Mouse (Mus musculus): ENCODE results near the gene 4931428L18Rik. TPM values are rescaled to one million over a fixed set of nuclear protein-coding genes. Genes with fewer than 3 reads are reported as not detected.

Gene 4931428L18Rik
- polyA plus RNA-seq, 1 experiment from 2014 or later: not detected

- WGBS: 94% methylated on average over 2 of the region's 2 CpGs
- H3K9me3 ChIP-seq (ENCODE audit: control insufficient read depth, low read length): no peaks in the 10 kb centered on the region; the same call in 1 of the 2 replicates
- H3K4me3 ChIP-seq (replicated peaks; ENCODE audit: low read length): no peak overlapping the region
- no peak overlapping the region for H3K4me2 ChIP-seq (ENCODE audit: low read length)
- no peak for ATAC-seq
- H3K9ac ChIP-seq (replicated peaks; ENCODE audit: low read depth, low read length): no peak overlapping the region
- H3K36me3 ChIP-seq (ENCODE audit: control insufficient read depth, insufficient read depth): no peaks in the 10 kb centered on the region
- H3K27ac ChIP-seq (ENCODE audit: low read length): no peak overlapping the region
- no peaks in the 10 kb centered on the region for H3K27me3 ChIP-seq (replicated peaks; ENCODE audit: control insufficient read depth, insufficient read depth, low read length)
- H3K4me1 ChIP-seq (replicated peaks; ENCODE audit: control insufficient read depth, insufficient read depth, low read length): no peaks in the 10 kb centered on the region
Observed at GRCm38 (mm10) chr1:31156185-31156584, 66.3 kb downstream of the 4931428L18Rik start.

DNA sequence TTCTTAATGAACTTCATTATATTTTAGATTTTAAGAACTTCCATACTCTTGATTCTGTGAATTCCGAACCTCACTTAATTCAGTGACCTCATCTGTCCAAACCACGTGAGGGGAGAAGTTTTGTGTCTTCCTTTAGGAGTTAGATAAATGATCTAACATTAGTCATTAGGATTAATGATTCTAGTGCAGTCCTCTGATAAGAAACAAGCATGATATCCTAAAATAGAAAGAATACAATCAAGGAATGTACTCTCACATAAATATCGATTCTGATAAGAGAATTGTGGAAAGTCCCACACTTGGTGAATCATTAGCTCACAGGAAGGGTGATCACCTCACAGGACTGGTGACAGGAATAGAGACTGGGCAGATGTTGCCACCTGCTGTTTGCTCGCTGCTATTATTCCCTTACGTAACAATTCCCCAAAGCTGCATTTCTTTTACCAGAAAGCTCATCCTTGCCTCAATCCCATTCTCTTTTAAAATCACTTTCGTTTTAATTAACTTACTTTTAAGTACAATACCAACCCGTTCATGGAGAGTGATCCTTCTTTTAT lies 68.6 kb downstream of the 4931428L18Rik start:
- no peaks in the 10 kb centered on the region for H3K27me3 ChIP-seq (replicated peaks; ENCODE audit: control insufficient read depth, insufficient read depth, low read length)
- no peak overlapping the region for H3K4me3 ChIP-seq (replicated peaks; ENCODE audit: low read length)
- H3K4me1 ChIP-seq (replicated peaks; ENCODE audit: control insufficient read depth, insufficient read depth, low read length): no peaks in the 10 kb centered on the region
- 28% methylated on average over 7 of the region's 7 CpGs for WGBS
- H3K9me3 ChIP-seq (ENCODE audit: control insufficient read depth, low read length): no peaks in the 10 kb centered on the region
- H3K36me3 ChIP-seq (ENCODE audit: control insufficient read depth, insufficient read depth): no peaks in the 10 kb centered on the region
- H3K4me2 ChIP-seq (ENCODE audit: low read length): no peak overlapping the region
- no peak overlapping the region for H3K27ac ChIP-seq (ENCODE audit: low read length)
- no peak overlapping the region for H3K9ac ChIP-seq (replicated peaks; ENCODE audit: low read depth, low read length)
- ATAC-seq: peak; percentile 70

GRCm38 (mm10) chr1:31152799-31153426 lies 69.6 kb downstream of the 4931428L18Rik start:
- Histone ChIP-seq H3K4me2 (ENCODE audit: low read length) (no peak overlapping the region), H3K9me3 (ENCODE audit: control insufficient read depth, low read length) (no peaks in the 10 kb centered on the region), H3K36me3 (ENCODE audit: control insufficient read depth, insufficient read depth) (no peaks in the 10 kb centered on the region), H3K4me3 (replicated peaks; ENCODE audit: low read length) (no peak overlapping the region), H3K27me3 (replicated peaks; ENCODE audit: control insufficient read depth, insufficient read depth, low read length) (no peaks in the 10 kb centered on the region), H3K9ac (replicated peaks; ENCODE audit: low read depth, low read length) (no peak overlapping the region), H3K27ac (ENCODE audit: low read length) (no peak overlapping the region), H3K4me1 (replicated peaks; ENCODE audit: control insufficient read depth, insufficient read depth, low read length) (no peaks in the 10 kb centered on the region)
- ATAC-seq: no peak
- 61% methylated on average over 2 of the region's 2 CpGs for WGBS

- H3K9me3 ChIP-seq (ENCODE audit: control insufficient read depth, low read length): no peaks in the 10 kb centered on the region
- no peak for ATAC-seq
- no peak overlapping the region for H3K4me3 ChIP-seq (replicated peaks; ENCODE audit: low read length)
Observed at GRCm38 (mm10) chr1:31150546-31150945, 71.9 kb downstream of the 4931428L18Rik start.

DNA sequence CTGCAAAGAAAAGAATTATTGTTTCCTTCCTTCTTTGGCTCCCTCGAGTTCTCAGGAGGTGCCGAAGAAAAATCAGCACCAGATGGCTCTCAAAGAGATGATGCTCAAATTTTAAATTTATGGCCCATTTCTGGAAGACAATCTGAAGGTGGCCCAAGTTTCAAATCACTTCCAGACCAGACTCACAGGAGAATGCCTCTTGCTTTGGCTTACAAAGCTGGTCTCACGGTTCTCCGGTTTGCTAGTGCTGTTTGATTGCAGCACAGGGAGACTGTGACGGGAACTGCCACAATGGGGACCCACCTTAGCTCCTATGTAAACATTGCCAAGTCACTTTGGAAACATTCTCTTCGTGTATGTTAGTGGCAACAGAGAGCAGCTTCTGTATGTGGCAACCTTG lies 72.8 kb downstream of the 4931428L18Rik start:
- Histone ChIP-seq H3K36me3 (ENCODE audit: control insufficient read depth, insufficient read depth) (no peaks in the 10 kb centered on the region), H3K4me3 (replicated peaks; ENCODE audit: low read length) (no peak overlapping the region), H3K9me3 (ENCODE audit: control insufficient read depth, low read length) (no peaks in the 10 kb centered on the region), H3K4me1 (replicated peaks; ENCODE audit: control insufficient read depth, insufficient read depth, low read length) (no peaks in the 10 kb centered on the region), H3K27me3 (replicated peaks; ENCODE audit: control insufficient read depth, insufficient read depth, low read length) (no peaks in the 10 kb centered on the region), H3K27ac (ENCODE audit: low read length) (no peak overlapping the region), H3K4me2 (ENCODE audit: low read length) (no peak overlapping the region), H3K9ac (replicated peaks; ENCODE audit: low read depth, low read length) (no peak overlapping the region)
- WGBS: 68% methylated on average over 6 of the region's 6 CpGs
- no peak for ATAC-seq

More at GRCm38 (mm10) chr1:31150546-31150945, 71.9 kb downstream of the 4931428L18Rik start:
- Histone ChIP-seq H3K27me3 (replicated peaks; ENCODE audit: control insufficient read depth, insufficient read depth, low read length) (no peaks in the 10 kb centered on the region), H3K36me3 (ENCODE audit: control insufficient read depth, insufficient read depth) (no peaks in the 10 kb centered on the region), H3K4me1 (replicated peaks; ENCODE audit: control insufficient read depth, insufficient read depth, low read length) (no peaks in the 10 kb centered on the region), H3K27ac (ENCODE audit: low read length) (no peak overlapping the region), H3K4me2 (ENCODE audit: low read length) (no peak overlapping the region), H3K9ac (replicated peaks; ENCODE audit: low read depth, low read length) (no peak overlapping the region)
- 57% methylated on average over 3 of the region's 3 CpGs for WGBS

GRCm38 (mm10) chr1:31143571-31143970 lies 78.9 kb downstream of the 4931428L18Rik start:
- no peak for ATAC-seq
- 83% methylated on average over 2 of the region's 2 CpGs for WGBS
- Histone ChIP-seq H3K4me2 (ENCODE audit: low read length) (no peak overlapping the region), H3K9ac (replicated peaks; ENCODE audit: low read depth, low read length) (no peak overlapping the region), H3K36me3 (ENCODE audit: control insufficient read depth, insufficient read depth) (no peaks in the 10 kb centered on the region), H3K27ac (ENCODE audit: low read length) (no peak overlapping the region), H3K4me1 (replicated peaks; ENCODE audit: control insufficient read depth, insufficient read depth, low read length) (no peaks in the 10 kb centered on the region), H3K27me3 (replicated peaks; ENCODE audit: control insufficient read depth, insufficient read depth, low read length) (no peaks in the 10 kb centered on the region), H3K4me3 (replicated peaks; ENCODE audit: low read length) (no peak overlapping the region), H3K9me3 (ENCODE audit: control insufficient read depth, low read length) (no peaks in the 10 kb centered on the region)

DNA sequence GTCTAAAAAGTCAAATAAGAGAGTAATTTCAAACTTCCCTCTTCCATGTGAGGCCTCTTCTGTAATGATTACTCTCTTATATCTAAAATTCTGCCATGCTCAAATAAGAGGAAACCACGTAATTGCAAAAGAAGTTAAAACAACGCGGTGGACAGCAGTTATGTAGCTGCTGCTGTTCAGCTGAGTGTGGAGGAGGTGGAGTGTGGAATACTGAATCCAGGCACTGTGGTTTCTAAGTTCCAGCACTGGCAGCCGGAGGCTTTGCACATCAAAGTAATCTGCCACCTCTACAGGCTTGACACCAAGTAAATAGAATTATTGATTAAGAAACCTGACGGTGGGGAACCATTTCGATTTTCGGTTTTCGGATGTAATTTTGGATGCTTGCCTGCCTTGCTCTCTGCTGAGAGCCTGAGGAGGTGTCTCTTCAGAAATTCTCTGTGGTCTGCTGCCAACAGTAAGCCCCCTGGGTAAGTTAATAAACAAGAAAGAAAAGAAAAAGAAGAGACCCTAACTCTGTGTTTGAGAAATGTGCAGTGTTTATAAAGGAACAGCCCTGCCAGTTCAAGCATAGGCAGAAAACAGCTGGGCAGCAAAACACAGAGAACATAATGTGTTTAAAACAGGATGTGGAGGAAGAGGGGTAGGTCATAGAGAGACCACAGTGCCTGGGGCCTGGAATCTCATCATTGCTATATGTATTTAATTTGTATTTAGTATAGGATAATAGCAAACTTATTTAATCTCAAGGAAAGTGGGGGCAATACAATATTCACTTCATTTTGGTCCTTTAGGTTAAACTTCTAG lies 80.0 kb downstream of the 4931428L18Rik start:
- Histone ChIP-seq H3K4me2 (ENCODE audit: low read length) (no peak overlapping the region), H3K27ac (ENCODE audit: low read length) (no peak overlapping the region), H3K27me3 (replicated peaks; ENCODE audit: control insufficient read depth, insufficient read depth, low read length) (no peaks in the 10 kb centered on the region), H3K4me3 (replicated peaks; ENCODE audit: low read length) (no peak overlapping the region), H3K4me1 (replicated peaks; ENCODE audit: control insufficient read depth, insufficient read depth, low read length) (no peaks in the 10 kb centered on the region), H3K36me3 (ENCODE audit: control insufficient read depth, insufficient read depth) (no peaks in the 10 kb centered on the region), H3K9me3 (ENCODE audit: control insufficient read depth, low read length) (no peaks in the 10 kb centered on the region), H3K9ac (replicated peaks; ENCODE audit: low read depth, low read length) (no peak overlapping the region)
- WGBS: 66% methylated on average over 8 of the region's 8 CpGs
- no peak for ATAC-seq

DNA sequence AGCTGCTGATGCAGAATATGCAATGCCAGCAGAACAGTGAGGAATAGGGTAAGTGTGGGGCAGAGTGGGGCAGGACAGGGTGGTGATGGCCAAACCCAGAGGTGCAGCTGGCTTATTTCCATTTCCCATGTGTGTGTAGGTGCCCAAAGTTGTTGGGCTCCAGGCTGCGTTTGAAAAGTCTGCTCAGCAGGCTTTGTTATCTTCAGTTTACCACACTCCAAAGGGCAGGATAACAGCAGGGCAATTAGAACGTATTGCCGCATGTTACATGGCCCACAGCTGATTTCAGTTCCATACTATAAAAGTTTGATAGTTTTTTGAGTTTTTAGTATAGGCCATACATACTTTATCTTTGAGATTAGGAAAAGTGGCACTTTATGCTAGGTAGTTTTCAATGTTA lies 84.1 kb downstream of the 4931428L18Rik start:
- Histone ChIP-seq H3K27me3 (replicated peaks; ENCODE audit: control insufficient read depth, insufficient read depth, low read length) (no peaks in the 10 kb centered on the region), H3K4me2 (ENCODE audit: low read length) (no peak overlapping the region), H3K4me1 (replicated peaks; ENCODE audit: control insufficient read depth, insufficient read depth, low read length) (no peaks in the 10 kb centered on the region), H3K27ac (ENCODE audit: low read length) (no peak overlapping the region), H3K36me3 (ENCODE audit: control insufficient read depth, insufficient read depth) (no peaks in the 10 kb centered on the region), H3K4me3 (replicated peaks; ENCODE audit: low read length) (no peak overlapping the region), H3K9ac (replicated peaks; ENCODE audit: low read depth, low read length) (no peak overlapping the region), H3K9me3 (ENCODE audit: control insufficient read depth, low read length) (no peaks in the 10 kb centered on the region)
- 82% methylated on average over 3 of the region's 3 CpGs for WGBS
- ATAC-seq: no peak

DNA sequence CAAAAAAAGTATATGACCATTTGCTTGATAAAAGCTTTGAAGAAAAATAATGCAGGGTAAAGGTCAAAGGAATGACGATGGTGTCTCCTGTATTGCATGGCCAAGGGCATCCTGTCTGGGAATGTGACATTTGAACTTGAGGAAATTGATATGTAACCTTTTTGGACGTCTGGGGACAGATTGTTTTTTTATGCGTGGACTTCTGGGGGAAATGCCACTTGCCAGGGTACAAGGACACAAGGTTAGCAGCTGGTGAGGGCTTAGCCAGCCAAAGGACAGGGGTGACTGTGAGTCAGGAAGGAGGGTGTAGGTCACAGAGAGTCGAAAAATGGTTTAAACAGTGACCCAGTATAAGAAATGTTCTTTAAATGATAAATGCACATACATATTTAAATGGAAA lies 109.0 kb downstream of the 4931428L18Rik start:
- Histone ChIP-seq H3K9ac (replicated peaks; ENCODE audit: low read depth, low read length) (no peak overlapping the region), H3K27me3 (replicated peaks; ENCODE audit: control insufficient read depth, insufficient read depth, low read length) (no peaks in the 10 kb centered on the region), H3K36me3 (ENCODE audit: control insufficient read depth, insufficient read depth) (no peaks in the 10 kb centered on the region), H3K4me3 (replicated peaks; ENCODE audit: low read length) (no peak overlapping the region), H3K4me2 (ENCODE audit: low read length) (no peak overlapping the region), H3K9me3 (ENCODE audit: control insufficient read depth, low read length) (no peaks in the 10 kb centered on the region), H3K27ac (ENCODE audit: low read length) (no peak overlapping the region), H3K4me1 (replicated peaks; ENCODE audit: control insufficient read depth, insufficient read depth, low read length) (no peaks in the 10 kb centered on the region)
- 87% methylated on average over 4 of the region's 4 CpGs for WGBS
- ATAC-seq: no peak
